Mouse (Mus musculus) E14TG2a.4 (cell line): ENCODE measurements around the gene Letmd1.

Source experiments
- CTCF ChIP-seq: conservative IDR thresholded peaks from 2 replicates; pipeline ENCODE4 v1.5.1; 2014; ENCODE audit warnings: low read length
- NANOG ChIP-seq: IDR thresholded peaks from 2 replicates; pipeline ENCODE4 v1.6.1; 2014; ENCODE audit warnings: borderline replicate concordance, low read length, mixed read lengths
- POU5F1 ChIP-seq: IDR thresholded peaks from 2 replicates; pipeline ENCODE4 v1.6.1; 2014; ENCODE audit warnings: low read length, borderline replicate concordance

DNA sequence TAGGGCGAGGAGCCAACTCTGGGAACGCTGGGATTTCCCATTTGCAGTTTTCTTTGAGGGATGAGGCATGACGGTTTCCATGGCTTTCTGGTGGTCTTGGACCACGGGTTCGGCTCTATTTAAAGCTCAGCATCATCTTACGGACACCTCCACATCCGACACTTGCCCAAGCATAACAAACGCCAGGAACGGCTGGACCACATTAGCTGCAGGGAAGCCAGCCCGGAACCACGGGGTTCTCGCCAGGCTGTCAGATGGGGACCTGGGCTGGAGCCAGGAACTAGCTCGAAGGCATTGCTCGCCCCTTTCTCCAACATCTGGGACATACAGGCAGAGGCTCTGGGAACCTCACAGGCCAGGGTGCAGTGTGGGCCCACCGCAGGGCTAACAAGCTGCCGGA, 17.6 kb upstream of the Letmd1 start:
- no peak for TF ChIP-seq CTCF
- no peak for TF ChIP-seq NANOG
- no peak for TF ChIP-seq POU5F1
